Mouse (Mus musculus) CH12.LX (cell line): ENCODE measurements at regions not wholly inside any gene's neighbourhood (a gene's known extent, or its start where the extent isn't known, plus 50 kb on each side); places are given as distances from the start of the nearest gene placed in this dataset.

Experiments used
- DNase-seq: peaks from one replicate; pipeline ENCODE4 v3.0.0-alpha.2; 2013; ENCODE audit errors: extremely low read depth
- H3K27ac ChIP-seq: 2 replicates; pipeline ENCODE4 v1.5.1; 2012; ENCODE audit warnings: low read depth, mild to moderate bottlenecking, control low read depth, moderate library complexity; ENCODE audit not compliant: insufficient read depth
- H3K27me3 ChIP-seq: replicated peaks from 2 replicates; pipeline ENCODE3; 2012; ENCODE audit warnings: inconsistent platforms
- H3K36me3 ChIP-seq, 2 experiments: replicated peaks in 1 of 2; 2 replicates each; pipeline versions ENCODE3 to v1.6.1; 2012; ENCODE audit warnings: inconsistent platforms in 1 of 2, low read length in 1 of 2, mild to moderate bottlenecking in 1 of 2, mixed read lengths in 1 of 2, moderate library complexity in 1 of 2; ENCODE audit not compliant: control insufficient read depth in 1 of 2, insufficient read depth in 1 of 2
- H3K4me1 ChIP-seq, 2 experiments: 2 replicates each; pipeline ENCODE4 v1.6.1; 2012; ENCODE audit warnings: inconsistent platforms in 1 of 2, moderate library complexity in 1 of 2; ENCODE audit not compliant: insufficient read depth in 2 of 2, control insufficient read depth in 1 of 2
- H3K4me2 ChIP-seq: 2 replicates; pipeline ENCODE4 v1.6.1; 2012; ENCODE audit warnings: low read depth, mild to moderate bottlenecking, control low read depth; ENCODE audit not compliant: poor library complexity, insufficient read depth, severe bottlenecking
- H3K4me3 ChIP-seq, 3 experiments: fragments of 150-350 bp in 1 of 3; sonication (generic) in 1 of 3; replicated peaks in 1 of 3; 2 replicates each; pipeline versions ENCODE3 to v1.5.1; 2011 to 2012; ENCODE audit warnings: low read depth in 2 of 3, low read length in 2 of 3, mild to moderate bottlenecking in 2 of 3, moderate library complexity in 2 of 3, control low read depth in 1 of 3, improper control_type of control experiment in 1 of 3, inconsistent platforms in 1 of 3, mixed read lengths in 1 of 3; ENCODE audit not compliant: poor library complexity in 1 of 3
- H3K79me2 ChIP-seq: replicated peaks from 2 replicates; pipeline ENCODE4 v1.6.1; 2012; ENCODE audit warnings: mild to moderate bottlenecking, moderate library complexity; ENCODE audit not compliant: control insufficient read depth, poor library complexity, insufficient read depth, severe bottlenecking; ENCODE audit errors: extremely low read depth
- H3K9ac ChIP-seq: 2 replicates; pipeline ENCODE4 v1.6.1; 2012; ENCODE audit warnings: low read depth, mild to moderate bottlenecking, control low read depth, moderate library complexity; ENCODE audit not compliant: insufficient read depth
- H3K9me3 ChIP-seq: replicated peaks from 2 replicates; pipeline ENCODE3; 2012; ENCODE audit warnings: low read length, inconsistent platforms, mixed read lengths
- CHD1 ChIP-seq: IDR thresholded peaks from 2 replicates; pipeline ENCODE4 v1.6.1; 2012; ENCODE audit warnings: low read depth, low read length, improper control_type of control experiment, inconsistent platforms
- CHD2 ChIP-seq: IDR thresholded peaks from 2 replicates; pipeline ENCODE4 v1.6.1; 2011; ENCODE audit warnings: low read length, improper control_type of control experiment
- CTCF ChIP-seq, 2 experiments: IDR thresholded peaks in 1 of 2; conservative IDR thresholded peaks in 1 of 2; 2 replicates each; pipeline ENCODE4 v1.5.1; 2011 to 2012; ENCODE audit warnings: low read depth in 2 of 2, low read length in 2 of 2, improper control_type of control experiment in 1 of 2, inconsistent platforms in 1 of 2, mild to moderate bottlenecking in 1 of 2, moderate library complexity in 1 of 2
- GABPA ChIP-seq: IDR thresholded peaks from 2 replicates; pipeline ENCODE4 v1.6.1; 2012; ENCODE audit warnings: low read depth, low read length, improper control_type of control experiment, inconsistent platforms; ENCODE audit not compliant: insufficient replicate concordance
- HCFC1 ChIP-seq: IDR thresholded peaks from 2 replicates; pipeline ENCODE4 v1.6.1; 2012; ENCODE audit warnings: low read depth, mild to moderate bottlenecking, inconsistent platforms, low read length, improper control_type of control experiment
- IRF4 ChIP-seq: IDR thresholded peaks from 2 replicates; pipeline ENCODE4 v1.6.1; 2014; ENCODE audit warnings: low read depth, mild to moderate bottlenecking, inconsistent platforms, low read length, improper control_type of control experiment
- JUN ChIP-seq: IDR thresholded peaks from 2 replicates; pipeline ENCODE4 v1.6.1; 2011; ENCODE audit warnings: low read depth, mild to moderate bottlenecking, low read length, improper control_type of control experiment, moderate library complexity; ENCODE audit not compliant: insufficient read depth
- JUND ChIP-seq: conservative IDR thresholded peaks from 2 replicates; pipeline ENCODE4 v1.6.1; 2011; ENCODE audit warnings: low read depth, low read length, improper control_type of control experiment
- KAT2A ChIP-seq: IDR thresholded peaks from 2 replicates; pipeline ENCODE4 v1.6.1; 2012; ENCODE audit warnings: low read length, improper control_type of control experiment, inconsistent platforms; ENCODE audit not compliant: insufficient replicate concordance
- MAFK ChIP-seq: IDR thresholded peaks from 2 replicates; pipeline ENCODE4 v1.6.1; 2011; ENCODE audit warnings: low read length, improper control_type of control experiment; ENCODE audit not compliant: insufficient replicate concordance
- MAZ ChIP-seq: IDR thresholded peaks from 2 replicates; pipeline ENCODE4 v1.6.1; 2012; ENCODE audit warnings: low read depth, mild to moderate bottlenecking, inconsistent platforms, low read length, improper control_type of control experiment, moderate library complexity
- MEF2A ChIP-seq: IDR thresholded peaks from 2 replicates; pipeline ENCODE4 v1.6.1; 2014; ENCODE audit warnings: low read depth, mild to moderate bottlenecking, inconsistent platforms, low read length, improper control_type of control experiment, borderline replicate concordance
- MXI1 ChIP-seq: IDR thresholded peaks from 2 replicates; pipeline ENCODE4 v1.6.1; 2011; ENCODE audit warnings: mild to moderate bottlenecking, low read depth, low read length, improper control_type of control experiment
- MYC ChIP-seq: IDR thresholded peaks from 2 replicates; pipeline ENCODE4 v1.6.1; 2011; ENCODE audit warnings: low read depth, mild to moderate bottlenecking, improper control_type of control experiment, low read length
- POLR2A ChIP-seq: IDR thresholded peaks from 2 replicates; pipeline ENCODE4 v1.6.1; 2011; ENCODE audit warnings: low read depth, mild to moderate bottlenecking, improper control_type of control experiment, low read length
- POLR2AphosphoS2 ChIP-seq: IDR thresholded peaks from 2 replicates; pipeline ENCODE4 v1.6.1; 2011; ENCODE audit warnings: low read depth, low read length, improper control_type of control experiment
- SIN3A ChIP-seq: IDR thresholded peaks from 2 replicates; pipeline ENCODE4 v1.6.1; 2012; ENCODE audit warnings: low read length, improper control_type of control experiment, inconsistent platforms
- SMC3 ChIP-seq: IDR thresholded peaks from 2 replicates; pipeline ENCODE4 v1.6.1; 2011; ENCODE audit warnings: low read depth, low read length, improper control_type of control experiment
- TBP ChIP-seq: conservative IDR thresholded peaks from 2 replicates; pipeline ENCODE4 v1.6.1; 2011; ENCODE audit warnings: low read depth, low read length, improper control_type of control experiment
- UBTF ChIP-seq: IDR thresholded peaks from 2 replicates; pipeline ENCODE4 v1.6.1; 2012; ENCODE audit warnings: low read depth, mild to moderate bottlenecking, inconsistent platforms, low read length, improper control_type of control experiment, moderate library complexity
- USF1 ChIP-seq: IDR thresholded peaks from 2 replicates; pipeline ENCODE4 v1.6.1; 2014; ENCODE audit warnings: low read depth, mild to moderate bottlenecking, inconsistent platforms, low read length, improper control_type of control experiment
- USF2 ChIP-seq: conservative IDR thresholded peaks from 2 replicates; pipeline ENCODE4 v1.6.1; 2011; ENCODE audit warnings: low read depth, low read length, improper control_type of control experiment
- ZC3H11A ChIP-seq: IDR thresholded peaks from 2 replicates; pipeline ENCODE4 v1.6.1; 2012; ENCODE audit warnings: low read depth, mild to moderate bottlenecking, inconsistent platforms, low read length, improper control_type of control experiment
- ZMIZ1 ChIP-seq: IDR thresholded peaks from 2 replicates; pipeline ENCODE4 v1.6.1; 2012; ENCODE audit warnings: low read depth, mild to moderate bottlenecking, inconsistent platforms, low read length, improper control_type of control experiment
- dilution Hi-C: fragments of 300-500 bp; cut with MboI; formaldehyde crosslinking; loops from 2 replicates; pipeline ENCODE4 v1.14.3; 2020; ENCODE audit warnings: low sequenced_read_pairs; ENCODE audit not compliant: extremely low pct_unique_long_range_greater_than_20kb, extremely low pct_ligation_motif_present
- in situ Hi-C: fragments of 300-500 bp; cut with MboI; formaldehyde crosslinking; loops from 3 replicates; pipeline ENCODE4 v1.14.3; 2019; ENCODE audit warnings: low sequenced_read_pairs, low pct_ligation_motif_present, low pct_unique_long_range_greater_than_20kb, mixed read lengths

- Histone ChIP-seq H3K9me3 (no peaks in the 10 kb centered on the region), H3K27ac (no peak overlapping the region), H3K4me3 (no peak overlapping the region), H3K4me2 (no peak overlapping the region), H3K9ac (no peak overlapping the region), H3K36me3 (no peaks in the 10 kb centered on the region), H3K4me1 (no peaks in the 10 kb centered on the region), H3K27me3 (no peaks in the 10 kb centered on the region), H3K79me2 (no peaks in the 10 kb centered on the region)
- in situ Hi-C loops (no loop called here), dilution Hi-C loops (no loop called here)
- no peak for TF ChIP-seq ZC3H11A
- TF ChIP-seq POLR2A: no peak
- TF ChIP-seq MEF2A: no peak
- TF ChIP-seq JUND: no peak
- no peak for TF ChIP-seq MAFK
- no peak for TF ChIP-seq USF2
- TF ChIP-seq IRF4: no peak
- TF ChIP-seq HCFC1: no peak
- TF ChIP-seq CTCF (conservative IDR thresholded peaks at IDR 0.05 in 1 of 2, IDR thresholded peaks at IDR 0.05 in 1 of 2; ENCODE audit: low read depth in 2 of 2, low read length in 2 of 2): no peak
- TF ChIP-seq MAZ: no peak
- TF ChIP-seq GABPA: no peak
- TF ChIP-seq ZMIZ1: no peak
- no peak for DNase-seq
These were observed 850.0 kb downstream of the Jrkl start for GRCm38 (mm10) chr9:12395648-12396047.

- H3K79me2 ChIP-seq: no peaks in the 10 kb centered on the region
- H3K9me3 ChIP-seq: no peaks in the 10 kb centered on the region
- H3K36me3 ChIP-seq: no peaks in the 10 kb centered on the region
- peaks cover 0 to 9% of the 10 kb centered on the region in 2 experiments; a peak in 2 of 4 replicates for H3K4me1 ChIP-seq
- in situ Hi-C loops: no loop called here
- dilution Hi-C loops: no loop called here
- no peak overlapping the region for H3K27ac ChIP-seq
- H3K4me3 ChIP-seq: no peak overlapping the region
- no peaks in the 10 kb centered on the region for H3K27me3 ChIP-seq
- TF ChIP-seq USF1 (no peak), POLR2A (no peak), POLR2AphosphoS2 (no peak), JUN (no peak), MYC (no peak), CHD1 (no peak), KAT2A (no peak), USF2 (no peak), SMC3 (no peak), SIN3A (no peak), JUND (no peak), MXI1 (no peak), UBTF (no peak), TBP (no peak), CHD2 (no peak)
- H3K4me2 ChIP-seq: no peak overlapping the region
- no peak for DNase-seq
- H3K9ac ChIP-seq: no peak overlapping the region
These were observed 864.6 kb downstream of the Jrkl start for GRCm38 (mm10) chr9:12380732-12381645.
